Mouse (Mus musculus) CD4-positive naive resting alpha-beta T cell, adult 76 days (primary cell): ENCODE data around the gene Lrriq3. TPM values are rescaled to one million over a fixed set of nuclear protein-coding genes. Genes with fewer than 3 reads are reported as not detected.

Source experiments
- total RNA-seq: library from RNA; stranded (reverse); gene quantifications from one replicate; pipeline ENCODE4 v1.2.4, GENCODE M21; 2023

Lrriq3 gene
- not detected for total RNA-seq

GRCm38 (mm10) chr3:155093116-155093956, at the start of gene Lrriq3, which contains the start of gene Fpgt:
Gene Lrriq3 (plus strand): TSS chr3:155093434.
Gene Fpgt (minus strand): TSS chr3:155093403.

GRCm38 (mm10) chr3:155055231-155055916, 37.9 kb upstream of the Lrriq3 start, which contains the start of gene Tnni3k:
Gene Tnni3k (minus strand): TSS chr3:155055407.

Other genes with a start within 250 kb of the Lrriq3 start
- gene Tnni3k, start 38.0 kb upstream of the Lrriq3 start, total RNA-seq = not detected
- 23.9 TPM for gene Fpgt, start within 50 bp of the Lrriq3 start, total RNA-seq